Mouse (Mus musculus) ES-E14 (cell line): ENCODE measurements around the gene Ppara. TPM values are rescaled to one million over a fixed set of nuclear protein-coding genes. Genes with fewer than 3 reads are reported as not detected.

Source experiments
- DNase-seq: peaks from one replicate; pipeline ENCODE4 v3.0.0-alpha.2; 2013; ENCODE audit warnings: low read depth, low spot score
- H3K27ac ChIP-seq: 2 replicates; pipeline ENCODE4 v1.5.1; 2012; ENCODE audit warnings: low read depth, mild to moderate bottlenecking, low read length, moderate library complexity, mixed read lengths; ENCODE audit not compliant: poor library complexity, insufficient read depth, severe bottlenecking
- H3K36me3 ChIP-seq: 2 replicates; pipeline ENCODE4 v1.6.1; 2012; ENCODE audit warnings: mild to moderate bottlenecking, low read length, moderate library complexity, mixed read lengths; ENCODE audit not compliant: control insufficient read depth, poor library complexity, insufficient read depth, severe bottlenecking
- H3K4me1 ChIP-seq, 2 experiments: fragments of 150-350 bp in 1 of 2; sonication (generic) in 1 of 2; 2 replicates each; pipeline ENCODE4 v1.6.1; 2012; ENCODE audit warnings: low read length in 2 of 2, mild to moderate bottlenecking in 1 of 2, mixed read lengths in 1 of 2; ENCODE audit not compliant: control insufficient read depth in 2 of 2, insufficient read depth in 2 of 2, poor library complexity in 1 of 2
- H3K4me3 ChIP-seq, 2 experiments: fragments of 150-350 bp in 1 of 2; sonication (generic) in 1 of 2; 2 replicates each; pipeline ENCODE4 v1.5.1; 2012; ENCODE audit warnings: low read length in 2 of 2, low read depth in 1 of 2, mild to moderate bottlenecking in 1 of 2, mixed read lengths in 1 of 2; ENCODE audit not compliant: insufficient read depth in 1 of 2, poor library complexity in 1 of 2, severe bottlenecking in 1 of 2
- H3K9ac ChIP-seq: 2 replicates; pipeline ENCODE4 v1.6.1; 2012; ENCODE audit warnings: low read depth, mild to moderate bottlenecking, low read length, mixed read lengths; ENCODE audit not compliant: poor library complexity, insufficient read depth, severe bottlenecking
- H3K9me3 ChIP-seq: fragments of 150-350 bp; sonication (generic); 2 replicates; pipeline ENCODE4 v1.6.1; 2012; ENCODE audit warnings: low read depth, mild to moderate bottlenecking, low read length; ENCODE audit not compliant: control insufficient read depth, insufficient read depth
- CHD2 ChIP-seq: IDR thresholded peaks from 2 replicates; pipeline ENCODE4 v1.6.1; 2014; ENCODE audit warnings: mild to moderate bottlenecking, low read depth, low read length, inconsistent platforms
- HCFC1 ChIP-seq: IDR thresholded peaks from 2 replicates; pipeline ENCODE4 v1.6.1; 2012; ENCODE audit warnings: low read length, inconsistent platforms, borderline replicate concordance; ENCODE audit not compliant: insufficient read depth
- MAFK ChIP-seq: IDR thresholded peaks from 2 replicates; pipeline ENCODE4 v1.6.1; 2014; ENCODE audit warnings: mild to moderate bottlenecking, low read depth, low read length, inconsistent platforms; ENCODE audit not compliant: insufficient read depth
- ZC3H11A ChIP-seq: IDR thresholded peaks from 2 replicates; pipeline ENCODE4 v1.6.1; 2012; ENCODE audit warnings: low read depth, mild to moderate bottlenecking, inconsistent platforms, low read length, borderline replicate concordance
- ZNF384 ChIP-seq: IDR thresholded peaks from 2 replicates; pipeline ENCODE4 v1.6.1; 2012; ENCODE audit warnings: low read depth, low read length, inconsistent platforms
- in situ Hi-C, 2 experiments: fragments of 600-800 bp; cut with MboI; formaldehyde crosslinking; loops; one replicate each; pipeline ENCODE4 v1.15.1; 2025; ENCODE audit warnings: low sequenced_read_pairs in 2 of 2, inconsistent platforms in 1 of 2; ENCODE audit not compliant: unreplicated experiment in 2 of 2
- total RNA-seq: library from RNA; depleted of rRNA; stranded (reverse); fragments of 300-350 nt; gene quantifications from 2 replicates; pipeline ENCODE4 v1.2.3, GENCODE M21; 2012

Gene Ppara
- total RNA-seq, 1 experiment: 0.09 TPM

- peaks cover 0 to 2% of the 10 kb centered on the region in 2 experiments; a peak in 1 of 4 replicates for H3K4me1 ChIP-seq
- no peak overlapping the region for H3K27ac ChIP-seq
- in situ Hi-C loops: loop anchor here in 1 of 2 experiments (5.0 kb wide), 1 partner anchor 93 kb away; no protein-coding TSS in a partner anchor
- DNase-seq: no peak
- no peaks in the 10 kb centered on the region for H3K9me3 ChIP-seq
- H3K4me3 ChIP-seq: no peak overlapping the region
- H3K36me3 ChIP-seq: no peaks in the 10 kb centered on the region
- no peak for TF ChIP-seq HCFC1
- TF ChIP-seq CHD2: no peak
- no peak for TF ChIP-seq MAFK
- TF ChIP-seq ZNF384: no peak
- no peak for TF ChIP-seq ZC3H11A
- no peak overlapping the region for H3K9ac ChIP-seq
These were observed 29.0 kb upstream of the Ppara start for GRCm38 (mm10) chr15:85705566-85706332.

- H3K9ac ChIP-seq: no peak overlapping the region
- TF ChIP-seq ZC3H11A: no peak
- no peak for TF ChIP-seq CHD2
- no peak for TF ChIP-seq HCFC1
- no peak overlapping the region for H3K27ac ChIP-seq
- no peaks in the 10 kb centered on the region for H3K36me3 ChIP-seq
- in situ Hi-C loops: loop anchor here in 1 of 2 experiments (5.0 kb wide), 1 partner anchor 94 kb away; no protein-coding TSS in a partner anchor
- no peak for DNase-seq
- no peak overlapping the region for H3K4me3 ChIP-seq
- H3K4me1 ChIP-seq: peaks cover 0 to 2% of the 10 kb centered on the region in 2 experiments; a peak in 1 of 4 replicates
- H3K9me3 ChIP-seq: no peaks in the 10 kb centered on the region
These were observed 28.3 kb upstream of the Ppara start for GRCm38 (mm10) chr15:85706527-85706926.

- TF ChIP-seq MAFK: no peak
- no peak for TF ChIP-seq ZNF384
- no peak for TF ChIP-seq HCFC1
- no peak for TF ChIP-seq CHD2
- no peak for TF ChIP-seq ZC3H11A
- Histone ChIP-seq H3K27ac (no peak overlapping the region), H3K9ac (no peak overlapping the region), H3K4me1 (peaks cover 0 to 2% of the 10 kb centered on the region in 2 experiments; a peak in 1 of 4 replicates), H3K36me3 (no peaks in the 10 kb centered on the region), H3K4me3 (no peak overlapping the region), H3K9me3 (no peaks in the 10 kb centered on the region)
- DNase-seq: no peak
- in situ Hi-C loops: loop anchor here in 1 of 2 experiments (5.0 kb wide), 1 partner anchor 95 kb away; no protein-coding TSS in a partner anchor
These were observed 27.8 kb upstream of the Ppara start for GRCm38 (mm10) chr15:85707017-85707416.

- no peaks in the 10 kb centered on the region for H3K9me3 ChIP-seq
- no peak for DNase-seq
- H3K36me3 ChIP-seq: no peaks in the 10 kb centered on the region
- TF ChIP-seq HCFC1: no peak
- no peak for TF ChIP-seq CHD2
- TF ChIP-seq ZC3H11A: no peak
- TF ChIP-seq ZNF384: no peak
- no peak for TF ChIP-seq MAFK
- H3K4me3 ChIP-seq: no peak overlapping the region
- no peak overlapping the region for H3K9ac ChIP-seq
- in situ Hi-C loops: loop anchor here in 1 of 2 experiments (5.0 kb wide), 1 partner anchor 95 kb away; no protein-coding TSS in a partner anchor
- H3K27ac ChIP-seq: no peak overlapping the region
- H3K4me1 ChIP-seq: peaks cover 0 to 2% of the 10 kb centered on the region in 2 experiments; a peak in 1 of 4 replicates
These were observed 27.2 kb upstream of the Ppara start for GRCm38 (mm10) chr15:85707458-85708030.
